Mouse (Mus musculus): ENCODE data around the gene Vegfd.

The Vegfd gene

DNA sequence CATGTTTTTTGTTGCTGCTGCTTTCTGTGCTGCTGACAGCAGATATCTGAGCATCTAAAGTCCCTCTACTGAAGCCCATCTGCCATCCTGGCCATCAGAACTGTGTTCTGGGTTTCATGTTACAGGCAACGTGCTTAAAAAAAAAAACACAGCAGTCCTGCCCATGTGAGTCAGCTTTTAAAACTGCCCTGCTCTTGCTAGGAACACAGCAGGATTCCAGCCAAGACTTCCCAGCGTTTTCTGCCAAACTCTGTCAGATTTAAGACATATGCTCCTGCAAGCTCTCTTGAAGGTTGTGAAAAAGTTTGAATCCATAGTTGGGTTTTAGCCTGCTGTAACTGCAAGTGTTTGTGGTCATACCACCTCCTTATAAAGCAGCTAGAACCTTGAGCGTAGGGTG is at the start of gene Vegfd:
Vegfd (plus strand) TSS at position 298 of the 400 bp plus-strand sequence.
- DNase-seq, result no peak

DNA sequence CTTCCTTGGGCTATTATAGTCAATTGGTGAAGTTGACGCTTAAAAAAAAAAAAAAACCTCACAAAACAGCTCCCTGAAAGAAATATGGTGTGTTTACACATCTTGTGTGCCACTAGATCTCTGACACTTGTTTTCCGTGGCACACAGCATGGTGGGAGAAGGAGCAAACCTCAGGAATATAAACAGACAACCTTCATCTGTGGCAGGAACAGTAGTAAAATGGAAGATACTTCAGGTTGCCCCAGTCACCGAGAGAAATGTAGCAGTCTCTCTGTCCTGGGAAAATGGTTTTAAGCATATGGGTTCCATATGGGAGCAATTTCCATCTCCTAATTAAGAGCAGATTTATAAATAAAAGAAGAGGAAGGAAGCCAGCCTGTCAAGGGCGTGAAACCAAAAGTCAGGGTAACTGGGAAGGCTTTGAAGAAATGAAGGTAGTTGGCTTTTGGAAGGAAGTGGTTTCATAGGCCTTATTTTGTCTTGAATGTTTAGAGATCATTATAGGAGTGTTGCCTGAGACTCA is 49.7 kb upstream of the Vegfd start:
- no peak for DNase-seq

DNA sequence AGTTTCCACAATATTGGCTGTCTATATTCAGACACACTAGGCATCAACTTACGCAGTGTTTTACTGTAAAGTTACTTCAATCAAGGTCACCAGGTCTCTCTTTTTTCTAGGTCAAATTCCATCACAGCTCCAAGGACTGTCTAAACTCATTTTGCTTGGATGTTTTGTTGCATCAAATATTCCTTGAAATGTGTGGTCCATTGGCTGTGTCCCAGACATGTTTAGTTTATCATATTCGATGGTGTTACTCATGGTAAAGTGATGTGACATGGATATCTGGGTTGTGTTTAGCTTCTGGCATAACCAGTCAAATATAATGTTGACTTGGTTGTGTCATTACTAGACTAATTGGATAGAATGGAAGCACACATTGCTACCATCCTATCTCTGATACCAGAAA is 42.8 kb upstream of the Vegfd start:
- no peak for DNase-seq

DNA sequence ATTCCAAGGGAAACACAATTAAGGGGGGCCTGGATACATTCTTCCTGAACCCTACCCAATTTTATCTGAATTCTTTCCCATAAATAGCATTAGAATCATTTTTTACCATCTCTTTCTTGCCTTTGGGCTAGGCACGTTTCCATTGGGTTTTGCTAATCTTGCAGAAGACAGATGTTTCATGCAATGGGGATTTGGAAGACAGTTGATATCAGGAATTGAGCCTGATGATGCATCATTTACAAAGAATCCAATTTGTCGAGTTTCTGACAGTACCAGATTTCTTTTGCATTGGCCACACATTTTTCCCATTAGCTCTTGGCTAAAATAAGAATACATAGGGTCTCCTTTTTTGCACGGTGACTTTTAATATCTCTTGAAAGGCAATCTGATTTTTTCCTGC is 42.4 kb upstream of the Vegfd start:
- DNase-seq, result no peak

DNA sequence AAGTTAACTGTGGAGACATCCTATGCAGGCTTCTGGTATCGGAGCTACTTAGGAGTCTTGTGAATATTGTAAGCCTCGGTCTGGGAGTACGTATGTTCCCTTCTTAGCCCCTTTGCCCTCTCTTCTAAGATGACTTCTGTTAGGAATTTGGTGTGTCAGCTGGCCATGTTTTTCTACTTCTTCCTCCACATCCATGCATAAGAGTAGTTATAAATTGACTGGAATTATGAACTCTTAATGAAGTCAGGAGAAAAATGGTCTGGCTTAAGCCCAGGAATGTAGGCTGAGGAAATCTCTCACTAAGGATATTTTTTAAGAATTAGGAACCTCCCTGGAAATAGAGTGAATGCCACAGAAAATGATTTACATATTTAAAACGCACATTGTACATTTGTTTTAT is 34.6 kb upstream of the Vegfd start:
- DNase-seq, result no peak

DNA sequence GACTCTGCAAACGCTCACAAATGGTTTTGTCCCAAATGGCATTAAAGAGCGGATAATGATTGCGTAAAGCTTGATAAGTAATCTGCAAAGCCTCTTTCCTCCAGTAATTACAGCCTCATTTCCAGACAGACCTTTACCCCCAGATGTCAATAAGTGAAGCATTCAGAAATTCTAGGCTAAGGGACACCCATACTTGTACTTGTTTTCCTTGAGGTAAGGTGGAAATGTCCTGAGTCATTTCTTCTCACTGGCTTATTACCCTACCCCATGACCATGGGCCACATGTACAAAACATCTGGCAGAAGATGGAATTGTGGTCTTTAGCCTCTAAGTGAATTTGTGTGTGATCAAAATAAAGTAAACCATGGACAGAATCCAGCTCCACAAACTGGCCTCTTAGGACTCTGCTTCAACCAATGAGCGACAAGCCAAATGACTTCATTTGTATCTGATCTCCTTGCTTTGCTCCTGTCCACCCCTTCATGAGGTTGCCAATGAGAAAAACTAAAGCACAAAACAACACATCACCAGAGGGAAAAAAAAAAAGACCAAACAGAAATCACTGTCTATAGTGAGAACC is 27.7 kb upstream of the Vegfd start:
- DNase-seq, result no peak

DNA sequence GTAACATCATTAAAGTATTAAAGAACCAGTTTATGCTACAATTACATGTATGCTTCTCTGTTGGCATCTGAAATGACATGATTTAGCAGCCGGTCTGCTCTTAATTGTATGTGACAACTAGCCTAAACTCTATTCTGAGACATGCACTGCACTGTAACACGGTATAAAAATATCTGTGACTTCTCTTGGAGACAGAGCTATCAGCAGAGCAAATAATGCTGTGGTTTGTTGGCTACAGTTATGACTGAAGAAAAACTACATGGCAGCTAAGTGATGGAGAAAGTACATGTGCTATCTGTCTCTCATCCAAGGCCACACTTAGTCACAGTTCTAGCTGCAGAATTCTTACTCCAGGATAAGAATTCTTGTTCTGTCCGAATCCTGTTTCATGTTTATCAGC is 24.2 kb upstream of the Vegfd start:
- no peak for DNase-seq

DNA sequence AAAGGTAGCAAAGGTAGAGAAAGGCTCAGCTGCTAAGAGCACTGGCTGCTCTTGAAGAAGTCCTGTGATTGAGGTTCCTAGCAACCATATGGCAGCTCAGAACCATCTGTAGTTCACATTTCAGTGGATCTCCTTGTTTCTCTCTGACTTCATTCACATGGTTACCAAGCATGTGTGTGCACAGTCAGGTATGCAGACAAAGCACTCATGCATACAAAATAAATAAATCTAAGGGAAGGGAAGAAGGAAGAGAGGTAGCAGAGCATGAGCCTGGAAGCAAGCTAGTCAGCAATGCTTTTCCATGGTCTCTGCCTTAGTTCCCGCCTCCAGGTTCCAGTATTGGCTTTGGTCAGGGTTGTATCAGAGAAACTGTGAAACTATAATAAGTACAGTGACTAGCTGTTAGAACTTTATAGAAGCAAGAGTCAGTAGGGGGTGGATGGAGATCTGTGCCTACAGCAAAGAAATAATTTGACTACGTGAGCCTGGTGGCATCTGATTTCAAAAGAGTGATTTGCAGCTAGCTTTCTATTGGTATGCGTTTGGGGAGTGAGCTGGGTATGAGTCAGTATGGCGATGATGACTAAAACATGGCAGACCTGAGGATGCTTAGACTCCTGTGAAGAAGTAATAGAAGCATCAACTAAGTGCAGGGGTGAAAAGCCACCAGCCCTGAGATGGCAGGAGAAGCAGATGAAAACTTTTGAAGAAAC is 7.9 kb upstream of the Vegfd start:
- DNase-seq, result no peak

DNA sequence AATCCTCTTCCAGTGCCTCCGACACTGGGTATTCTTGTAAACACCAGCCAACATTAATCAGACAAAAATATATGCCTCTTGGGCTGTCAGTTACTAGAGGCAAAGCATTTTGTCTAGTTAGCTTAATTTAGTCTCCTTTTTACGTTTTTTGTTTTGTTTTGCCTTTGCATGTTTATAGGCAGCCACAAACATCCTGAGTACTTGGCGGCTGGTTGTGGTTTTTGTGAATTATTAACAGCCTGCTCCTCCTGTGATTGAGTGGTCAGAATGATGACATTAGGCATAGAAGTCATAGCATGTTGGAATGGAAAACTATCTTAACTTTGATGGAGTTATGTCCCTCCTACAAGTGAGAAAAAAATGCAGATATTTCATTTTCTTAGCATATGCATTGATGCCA is 2.6 kb upstream of the Vegfd start:
- DNase-seq, result no peak

DNA sequence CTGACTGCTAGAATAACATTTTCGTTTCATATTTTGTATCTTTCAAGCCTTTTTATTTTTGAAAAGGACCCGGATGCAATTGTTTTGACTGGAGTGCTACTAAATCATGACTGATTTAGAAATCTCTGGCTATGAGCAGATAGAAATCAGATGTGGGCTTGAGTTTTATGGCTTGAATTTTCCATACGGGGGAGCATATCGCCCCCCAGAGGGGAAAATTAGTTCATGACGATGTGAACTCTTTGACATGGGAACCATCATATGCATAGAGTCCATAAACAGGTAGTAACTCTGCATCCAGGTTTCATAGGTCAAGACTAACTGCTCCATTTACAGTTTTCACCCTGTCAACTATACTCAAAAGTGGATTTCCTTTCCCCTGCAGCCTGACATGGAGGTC is 1.4 kb downstream of the Vegfd start:
- no peak for DNase-seq

DNA sequence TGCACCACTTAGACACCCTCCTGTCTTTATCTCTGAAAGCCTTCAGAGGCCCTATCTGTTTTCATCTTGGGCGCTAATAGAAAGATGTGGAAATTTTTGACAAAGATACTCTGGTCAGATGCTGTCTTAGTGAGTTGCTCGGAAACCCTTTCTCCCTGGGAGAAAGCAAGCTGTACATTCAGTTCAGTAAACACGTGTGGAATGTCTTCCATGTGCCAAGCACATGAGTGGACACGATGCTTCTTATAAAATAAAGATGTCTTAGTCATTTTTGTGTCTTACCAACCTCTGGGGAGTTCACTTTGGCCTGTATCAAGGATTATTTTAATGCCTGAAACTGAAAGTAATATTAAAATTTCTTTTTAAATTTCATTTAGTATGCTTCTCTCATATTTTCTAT is 6.5 kb downstream of the Vegfd start:
- DNase-seq, result no peak

DNA sequence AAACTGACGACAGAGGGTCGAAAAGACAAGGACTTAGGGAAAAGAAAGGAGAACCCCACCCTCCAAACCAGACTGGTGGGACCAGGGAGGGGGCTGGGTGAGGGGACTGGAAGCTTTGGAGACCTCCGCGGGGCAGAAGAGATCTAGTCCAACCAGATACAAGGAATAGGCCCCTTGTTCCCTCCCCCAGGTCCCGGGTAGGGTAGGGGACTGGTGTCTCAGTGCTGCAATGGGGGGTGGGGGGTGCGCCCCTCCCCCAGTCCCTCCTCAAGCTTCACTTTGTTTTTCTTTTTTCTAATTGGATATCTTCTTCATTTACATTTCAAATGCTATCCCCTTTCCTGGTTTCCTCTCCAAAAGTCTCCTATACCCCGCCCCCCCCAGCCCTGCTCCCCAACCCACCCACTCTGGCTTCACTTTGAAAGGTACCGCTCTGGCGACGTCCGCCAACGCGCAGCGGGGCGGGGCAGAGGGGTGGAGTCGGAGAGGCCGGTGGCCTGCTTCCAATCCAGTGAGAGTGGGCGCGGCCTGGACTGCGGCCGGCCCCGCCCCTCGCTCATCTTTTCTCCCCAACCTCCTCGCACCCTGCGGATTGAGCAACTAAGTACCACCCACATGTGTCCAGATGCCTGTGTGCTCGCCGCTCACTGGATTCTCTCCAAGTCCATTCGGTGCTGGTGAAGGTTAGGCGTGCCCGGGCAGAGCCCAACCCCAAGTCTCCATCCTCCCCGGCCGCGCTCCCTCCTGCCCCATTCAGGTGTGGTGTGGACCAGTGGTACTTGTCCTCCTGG is 8.6 kb downstream of the Vegfd start:
- DNase-seq, result peak; percentile 83

DNA sequence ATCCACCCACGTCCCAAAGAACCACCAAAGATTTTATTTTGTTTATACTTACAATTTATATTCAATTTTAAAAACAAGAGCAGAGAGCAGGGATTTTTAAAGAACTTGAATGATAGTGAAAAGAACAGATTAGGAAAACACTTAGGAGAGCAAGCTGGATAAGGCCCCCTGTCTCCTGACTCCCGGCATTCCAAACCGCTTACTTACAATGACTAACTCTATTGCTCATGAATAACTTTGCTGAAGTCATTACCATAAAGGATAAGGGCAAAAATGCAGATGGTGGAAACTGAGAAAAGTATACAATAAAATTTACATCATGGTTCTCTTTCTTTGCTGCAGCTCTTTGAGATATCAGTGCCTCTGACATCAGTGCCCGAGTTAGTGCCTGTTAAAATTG is 20.9 kb downstream of the Vegfd start:
- no peak for DNase-seq

DNA sequence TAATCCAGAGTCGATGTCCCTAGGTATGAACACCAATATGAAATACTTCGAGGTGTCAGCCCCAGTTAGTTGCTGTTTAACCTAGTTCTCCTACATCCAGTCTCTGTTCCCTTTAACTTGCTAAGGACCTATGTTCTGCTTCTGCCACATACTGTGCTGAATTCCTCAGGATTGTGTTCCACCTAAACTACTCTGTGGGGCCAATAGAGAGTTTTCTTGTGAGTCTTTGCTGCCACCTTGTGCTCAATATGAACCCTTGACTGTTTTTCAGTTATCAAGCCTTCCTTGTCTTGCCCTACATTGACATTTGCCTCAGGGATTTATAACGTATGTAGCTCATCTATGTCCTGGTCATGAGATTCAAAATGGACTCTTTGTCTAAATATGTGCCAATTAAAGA is 25.3 kb downstream of the Vegfd start:
- DNase-seq, result no peak

DNA sequence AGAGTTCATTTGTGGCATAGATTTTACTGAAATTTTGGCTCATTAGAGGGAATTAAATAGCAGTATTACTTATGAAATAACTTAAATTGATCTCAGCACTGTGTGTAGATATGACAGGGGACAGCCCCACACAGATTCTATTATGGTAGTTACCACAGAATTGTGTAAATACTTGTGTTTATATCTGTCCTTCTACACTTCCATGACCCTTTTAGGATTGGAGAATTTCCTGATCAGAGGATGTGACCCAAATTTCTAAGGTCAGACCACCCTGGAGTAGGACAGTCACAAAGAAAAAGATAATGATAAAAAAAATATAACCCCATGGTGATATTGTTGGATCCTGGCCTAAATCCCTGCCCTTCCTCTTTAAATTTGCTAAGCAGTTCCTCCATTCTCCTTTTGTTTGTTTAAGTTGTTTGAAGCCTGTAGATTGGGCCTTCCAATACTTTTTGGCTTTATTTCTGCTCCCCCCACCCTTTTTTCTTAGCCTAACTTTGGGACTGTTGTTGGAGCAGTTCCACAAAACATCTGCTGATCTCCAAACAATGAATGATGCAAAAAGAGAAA is 32.0 kb downstream of the Vegfd start:
- no peak for DNase-seq

DNA sequence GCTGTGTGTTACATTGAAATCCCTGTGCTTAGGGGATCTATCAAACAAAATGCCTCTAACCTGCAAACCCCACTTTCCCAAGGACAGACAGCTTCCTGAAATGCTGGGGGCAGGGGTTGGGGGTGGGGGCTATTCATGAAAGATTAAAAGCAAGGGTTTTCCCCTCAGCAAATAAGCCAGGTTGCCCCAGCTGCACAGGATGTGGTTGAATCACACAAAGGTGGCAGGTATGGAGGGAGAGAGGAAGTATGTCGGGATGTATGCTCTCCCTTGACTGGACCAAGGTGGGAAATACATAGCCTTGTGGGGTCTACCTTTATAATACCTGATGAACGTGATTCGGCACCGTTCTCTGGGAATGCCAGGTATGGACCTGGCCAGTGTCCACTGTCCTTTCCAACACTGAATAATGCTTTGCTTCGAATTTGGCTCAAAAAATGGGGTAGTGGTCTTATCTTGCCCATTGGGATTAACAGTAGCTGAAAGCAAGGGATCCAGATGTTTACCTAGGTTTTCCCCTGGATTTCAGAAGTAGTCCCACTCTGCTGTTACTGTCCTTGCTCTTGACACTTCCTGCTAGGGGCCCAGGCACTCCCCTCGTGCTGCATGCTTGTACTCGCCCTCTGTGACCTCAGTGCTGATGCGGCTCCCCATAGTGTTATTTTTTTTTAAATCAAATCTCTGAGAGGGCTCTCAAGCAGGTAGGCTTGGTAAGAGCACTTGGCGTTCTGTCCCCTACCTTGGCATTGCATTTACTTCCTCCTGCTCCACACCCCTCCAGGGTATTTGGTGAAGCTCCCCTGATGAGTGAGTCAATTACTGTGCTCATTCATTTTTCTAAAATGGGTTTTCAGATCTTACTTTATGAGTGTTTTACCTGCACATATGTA is 33.2 kb downstream of the Vegfd start:
- peak; percentile 39 for DNase-seq

DNA sequence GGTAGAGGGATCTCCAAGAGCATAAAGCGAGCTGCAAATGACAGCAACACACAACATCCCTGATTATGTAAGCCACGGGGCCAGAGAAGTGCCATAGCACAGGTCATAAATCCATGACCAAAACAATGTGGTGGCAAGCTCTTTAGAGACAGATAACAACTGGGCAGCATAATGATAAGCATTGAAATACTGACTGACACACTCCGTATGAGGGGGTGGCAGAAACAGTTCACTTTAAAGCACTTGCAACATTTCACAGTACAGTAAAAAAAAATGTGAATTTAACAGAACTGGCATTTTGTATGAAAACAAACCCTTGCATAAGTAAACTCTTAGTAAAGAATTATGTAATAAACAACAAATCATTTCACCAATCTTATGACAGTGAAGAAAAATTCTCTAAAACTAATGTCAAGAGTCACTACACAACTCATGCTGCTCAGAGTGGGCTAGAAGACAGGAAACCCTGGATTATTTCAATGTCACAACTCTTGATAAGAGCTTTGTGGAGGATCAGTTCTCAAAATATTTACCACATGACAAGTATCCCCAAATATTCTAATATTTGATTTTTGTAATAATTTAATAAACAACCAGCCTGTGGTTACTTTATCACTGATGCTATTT is 35.2 kb downstream of the Vegfd start:
- no peak for DNase-seq

DNA sequence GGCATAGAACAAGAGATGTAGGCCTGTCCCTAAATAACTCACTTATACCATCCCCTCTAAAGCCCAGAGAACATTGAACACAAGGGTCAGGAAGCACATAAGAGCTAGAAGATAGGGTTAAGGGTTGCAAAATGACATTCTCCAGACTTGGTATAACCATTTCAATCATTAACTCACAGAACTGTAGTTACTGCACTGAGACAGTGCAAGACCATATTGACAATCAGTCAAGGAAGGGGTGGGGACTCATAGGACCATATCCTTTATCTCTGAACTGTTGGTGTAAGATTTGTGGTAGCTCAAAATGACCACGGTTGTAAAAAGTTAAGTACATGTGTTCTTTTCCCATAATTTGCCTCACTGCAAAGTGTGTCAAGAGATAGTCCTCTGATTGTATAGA is 37.4 kb downstream of the Vegfd start:
- DNase-seq, result no peak

DNA sequence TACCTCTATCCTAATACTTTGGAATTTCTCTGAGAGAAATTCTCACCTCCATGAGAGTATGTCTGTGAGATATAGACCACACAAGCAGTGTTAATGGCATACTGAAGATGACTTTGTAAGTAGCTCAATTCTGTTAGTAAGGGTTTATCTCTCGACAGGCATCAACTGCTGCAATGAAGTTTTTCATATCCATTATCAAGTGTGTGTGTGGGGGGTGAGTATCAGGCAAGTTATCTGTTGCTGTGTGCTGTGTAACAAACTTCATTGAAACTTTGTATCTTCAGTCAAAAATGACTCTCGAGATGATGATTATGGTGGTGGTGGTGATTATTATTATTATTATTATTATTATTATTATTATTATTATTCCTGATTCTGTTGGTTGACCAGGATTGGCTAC is 43.6 kb downstream of the Vegfd start:
- no peak for DNase-seq

DNA sequence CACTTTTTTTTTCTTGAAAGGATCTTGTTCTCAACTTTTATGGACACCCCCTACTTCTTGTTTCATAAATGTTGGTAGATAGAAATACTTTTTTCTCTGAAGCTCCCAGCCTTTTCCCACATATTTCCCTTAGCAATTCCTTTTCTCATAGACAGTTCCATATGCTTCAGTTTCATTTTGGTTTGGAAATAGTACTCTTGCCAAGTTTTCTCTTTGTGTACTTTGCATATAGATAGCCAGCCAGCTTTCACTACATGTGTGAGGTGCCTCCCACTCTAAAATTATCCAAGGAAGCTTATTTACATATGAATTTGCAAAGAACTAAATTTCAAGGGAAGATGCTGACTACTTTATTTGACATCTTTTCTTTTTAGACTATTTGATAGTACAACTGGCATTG is 44.8 kb downstream of the Vegfd start:
- no peak for DNase-seq

DNA sequence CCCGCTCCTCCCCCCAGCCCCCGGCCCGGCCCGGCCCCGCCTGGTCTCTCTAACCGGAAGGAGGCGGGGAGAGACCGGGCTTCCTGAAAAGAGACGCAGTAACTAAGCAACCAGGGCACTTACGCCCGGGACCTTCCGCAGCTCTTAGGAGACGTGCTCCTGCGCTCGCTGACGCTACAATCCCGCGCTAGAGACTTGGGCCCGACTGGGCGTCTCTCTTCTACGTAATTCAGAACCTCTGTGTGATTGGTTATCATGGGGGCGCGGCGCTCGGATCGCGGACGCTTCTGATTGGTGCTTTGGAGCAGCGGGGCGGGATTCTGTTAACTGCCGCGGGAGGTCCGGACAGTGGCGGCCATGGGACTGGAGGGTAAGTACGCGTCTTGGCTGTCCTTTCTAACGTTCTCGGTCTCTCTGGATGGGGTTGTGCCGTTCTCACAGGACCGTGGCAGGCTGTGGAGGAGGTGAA is 46.3 kb downstream of the Vegfd start, which contains the start of gene Piga:
Piga (plus strand) TSS at position 317 of the 469 bp plus-strand sequence.
- peak; percentile 85 for DNase-seq

DNA sequence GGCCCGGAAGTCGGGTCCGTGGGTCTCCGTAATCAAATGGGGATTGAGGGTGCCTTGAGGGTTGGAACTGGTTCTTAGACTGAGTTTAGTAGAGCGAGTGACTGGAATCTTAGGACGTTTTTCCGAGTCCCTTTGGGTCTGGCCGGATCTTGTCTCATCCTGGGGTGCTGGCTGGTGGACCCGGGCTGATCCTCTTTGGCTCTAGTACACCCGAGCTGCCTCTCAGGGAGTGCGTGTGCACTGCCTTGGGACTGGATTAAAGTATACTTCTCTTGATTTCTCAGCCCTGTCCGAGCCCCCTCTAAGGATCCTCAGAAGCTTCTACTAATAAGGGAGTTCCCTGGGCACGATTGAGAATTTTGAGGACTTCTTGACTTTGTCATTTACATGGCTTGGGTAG is 46.8 kb downstream of the Vegfd start:
- no peak for DNase-seq
